Mouse (Mus musculus) myocyte (in vitro differentiated cells): ENCODE data around the gene Tmem171.

Experiments
- CEBPB ChIP-seq: IDR thresholded peaks from 2 replicates; pipeline ENCODE4 v1.6.1; 2011; ENCODE audit warnings: mild to moderate bottlenecking, moderate library complexity; ENCODE audit not compliant: poor library complexity, insufficient read depth, severe bottlenecking
- E2F4 ChIP-seq: IDR thresholded peaks from one replicate; pipeline ENCODE4 v1.6.1; 2011; ENCODE audit warnings: mild to moderate bottlenecking, control low read depth, moderate library complexity; ENCODE audit not compliant: insufficient read depth
- MAX ChIP-seq: IDR thresholded peaks from one replicate; pipeline ENCODE4 v1.6.1; 2011; ENCODE audit warnings: low read depth, mild to moderate bottlenecking, control low read depth
- MYOD1 ChIP-seq, 3 experiments: IDR thresholded peaks; one replicate each; pipeline ENCODE4 v1.6.1; 2011; ENCODE audit warnings: control low read depth in 2 of 3, low read depth in 2 of 3, mild to moderate bottlenecking in 2 of 3, moderate library complexity in 1 of 3; ENCODE audit not compliant: insufficient read length in 2 of 3, control insufficient read depth in 1 of 3
- POLR2A ChIP-seq: IDR thresholded peaks from one replicate; pipeline ENCODE4 v1.6.1; 2011; ENCODE audit warnings: low read depth, mild to moderate bottlenecking, control low read depth, moderate library complexity; ENCODE audit not compliant: insufficient read length
- POLR2AphosphoS2 ChIP-seq: IDR thresholded peaks from one replicate; pipeline ENCODE4 v1.6.1; 2011; ENCODE audit warnings: low read depth, control low read depth; ENCODE audit not compliant: insufficient read length
- USF1 ChIP-seq: IDR thresholded peaks from one replicate; pipeline ENCODE4 v1.6.1; 2011; ENCODE audit warnings: low read depth, mild to moderate bottlenecking, control low read depth, moderate library complexity

- TF ChIP-seq POLR2A (no peak), CEBPB (no peak), MYOD1 (IDR thresholded peaks at IDR 0.05; ENCODE audit: control insufficient read depth in 1 of 3, insufficient read length in 2 of 3, low read depth in 2 of 3) (peak in 1 of 3 experiments; percentile 35), USF1 (no peak), E2F4 (no peak), POLR2AphosphoS2 (no peak), MAX (no peak)
These were observed 1.3 kb downstream of the Tmem171 start for GRCm38 (mm10) chr13:98693316-98693715.
